Mouse (Mus musculus) macrophage (primary cell): ENCODE results near the gene Filip1l. TPM values are rescaled to one million over a fixed set of nuclear protein-coding genes. Genes with fewer than 3 reads are reported as not detected.

Source experiments
- H3K27ac ChIP-seq: fragments of 350-480 bp; formaldehyde crosslinking; 2 replicates; pipeline ENCODE4 v1.9.0; 2021
- H3K36me3 ChIP-seq: fragments of 350-480 bp; formaldehyde crosslinking; 2 replicates; pipeline ENCODE4 v1.9.0; 2021; ENCODE audit errors: inconsistent target
- H3K4me3 ChIP-seq: fragments of 350-480 bp; formaldehyde crosslinking; 2 replicates; pipeline ENCODE4 v1.9.0; 2021; ENCODE audit errors: inconsistent target
- H3K79me2 ChIP-seq: fragments of 350-480 bp; formaldehyde crosslinking; 2 replicates; pipeline ENCODE4 v1.9.0; 2021; ENCODE audit errors: inconsistent target
- WGBS: methylation state at CpG from one replicate; pipeline ENCODE4 v1.1.7; 2026; ENCODE audit warnings: inconsistent platforms; ENCODE audit not compliant: missing documents; 5-methylcytosine and 5-hydroxymethylcytosine counted together
- polyA plus RNA-seq: library from polyadenylated mRNA; stranded (reverse); fragments of 250-400 nt; gene quantifications from 3 replicates; pipeline ENCODE4 v1.2.4, GENCODE M21; 2018; ENCODE audit warnings: inconsistent platforms

Filip1l gene
- polyA plus RNA-seq, 1 experiment from 2014 or later: 28.1 TPM

DNA sequence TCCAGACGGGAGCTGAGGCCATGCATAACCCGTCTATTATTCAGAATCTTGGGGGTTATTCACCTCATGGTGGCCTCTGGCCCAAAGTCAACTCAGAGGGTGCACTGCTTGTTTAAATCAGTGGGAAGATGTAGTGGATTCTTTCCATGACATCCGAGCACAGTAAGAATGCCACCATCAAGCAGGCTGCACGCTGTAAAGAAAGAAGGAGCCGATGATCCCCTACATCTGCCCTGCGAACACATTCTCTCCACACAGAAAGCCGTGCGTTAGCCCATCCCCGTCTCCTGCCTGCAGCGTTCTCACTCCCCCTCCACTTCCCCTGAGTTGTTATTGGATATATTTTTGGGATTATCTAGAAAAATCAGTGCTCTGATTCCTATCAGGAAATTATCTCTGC is 73.8 kb downstream of the Filip1l start:
- Histone ChIP-seq H3K36me3 (no peaks in the 10 kb centered on the region), H3K79me2 (no peaks in the 10 kb centered on the region), H3K27ac (no peak overlapping the region), H3K4me3 (no peak overlapping the region)
- WGBS: 95% methylated on average over 8 of the region's 10 CpGs

DNA sequence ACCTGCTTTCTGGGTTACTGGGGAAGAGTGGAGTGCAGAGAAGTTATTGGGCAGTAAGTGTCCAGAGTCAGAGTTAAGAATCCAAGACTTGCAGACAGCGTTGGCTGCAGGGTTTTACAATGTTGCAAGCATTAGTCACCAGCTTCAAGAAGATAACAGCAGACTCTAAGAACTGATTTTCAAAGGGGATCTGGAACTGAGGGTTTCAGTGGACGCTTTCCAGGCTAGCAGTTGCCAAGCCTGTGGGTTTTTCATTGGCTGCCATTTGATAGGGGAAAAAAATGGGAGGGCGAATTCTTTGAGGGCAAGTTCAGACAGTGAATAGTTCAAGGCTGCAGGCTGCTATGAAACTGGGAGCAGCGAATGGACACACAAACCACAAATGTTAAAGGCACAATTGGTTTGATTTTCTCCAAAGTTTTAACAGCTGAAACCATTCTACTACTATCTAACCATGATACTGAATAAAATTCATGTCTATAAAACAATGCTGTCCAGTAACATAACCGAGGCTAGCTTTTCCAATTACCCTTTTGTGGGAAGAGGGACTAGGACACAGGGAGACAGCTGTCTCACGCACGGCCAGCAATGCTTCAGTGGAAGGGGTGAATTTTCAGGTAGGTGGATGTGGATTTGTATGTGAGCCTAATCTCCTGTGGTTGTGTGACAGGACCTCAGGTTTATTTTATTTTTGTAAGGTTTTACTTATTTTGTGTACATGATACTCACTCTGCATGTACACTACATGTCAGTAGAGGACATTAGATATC is 74.8 kb downstream of the Filip1l start:
- 71% methylated on average over 7 of the region's 7 CpGs for WGBS

DNA sequence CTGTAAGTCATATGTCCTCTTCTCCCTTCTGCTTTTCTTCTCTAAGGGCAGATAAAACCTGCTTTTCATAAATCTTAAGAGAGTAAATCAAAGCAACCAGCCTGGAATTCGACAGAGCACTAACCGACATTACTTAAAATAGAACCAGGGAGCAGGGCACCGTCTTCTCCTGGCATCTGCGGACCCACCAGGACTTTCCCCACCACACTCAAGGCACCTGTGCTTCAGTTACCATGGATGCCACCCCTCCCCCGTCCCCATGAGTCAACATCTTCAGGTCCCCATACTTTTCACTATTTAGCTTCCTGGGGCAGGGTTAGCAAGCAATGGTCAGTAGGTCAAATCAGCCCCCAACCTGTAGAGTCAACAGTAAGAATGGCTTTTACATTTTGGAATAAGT is 76.1 kb downstream of the Filip1l start:
- H3K36me3 ChIP-seq: no peaks in the 10 kb centered on the region
- 91% methylated on average over 5 of the region's 5 CpGs for WGBS
- no peak overlapping the region for H3K4me3 ChIP-seq
- no peak overlapping the region for H3K27ac ChIP-seq
- no peaks in the 10 kb centered on the region for H3K79me2 ChIP-seq

More for the DNA sequence above, 74.8 kb downstream of the Filip1l start:
- Histone ChIP-seq H3K79me2 (no peaks in the 10 kb centered on the region), H3K36me3 (no peaks in the 10 kb centered on the region), H3K27ac (no peak overlapping the region), H3K4me3 (no peak overlapping the region)

DNA sequence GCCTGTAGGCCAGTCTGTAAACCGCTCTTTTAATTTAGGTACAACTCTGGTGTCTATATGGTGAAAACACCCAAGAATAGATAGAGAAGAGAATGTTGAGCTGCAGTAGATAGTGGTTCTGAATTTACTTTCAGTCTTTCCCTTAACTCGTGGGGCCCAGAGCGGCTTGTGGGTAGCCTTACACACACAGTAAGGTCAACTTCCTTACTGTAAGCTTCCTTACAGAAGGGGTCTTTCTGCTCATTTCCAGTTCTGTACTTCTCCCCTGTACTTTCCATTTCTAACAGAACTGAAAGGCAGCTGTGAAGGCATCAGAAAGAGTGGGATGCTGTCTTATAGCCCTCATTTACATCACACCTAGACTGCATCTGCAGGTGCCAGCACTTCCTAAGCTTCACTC is 78.4 kb downstream of the Filip1l start:
- Histone ChIP-seq H3K79me2 (no peaks in the 10 kb centered on the region), H3K36me3 (no peaks in the 10 kb centered on the region), H3K27ac (no peak overlapping the region), H3K4me3 (no peak overlapping the region)
- WGBS: 58% methylated on average over 3 of the region's 3 CpGs

DNA sequence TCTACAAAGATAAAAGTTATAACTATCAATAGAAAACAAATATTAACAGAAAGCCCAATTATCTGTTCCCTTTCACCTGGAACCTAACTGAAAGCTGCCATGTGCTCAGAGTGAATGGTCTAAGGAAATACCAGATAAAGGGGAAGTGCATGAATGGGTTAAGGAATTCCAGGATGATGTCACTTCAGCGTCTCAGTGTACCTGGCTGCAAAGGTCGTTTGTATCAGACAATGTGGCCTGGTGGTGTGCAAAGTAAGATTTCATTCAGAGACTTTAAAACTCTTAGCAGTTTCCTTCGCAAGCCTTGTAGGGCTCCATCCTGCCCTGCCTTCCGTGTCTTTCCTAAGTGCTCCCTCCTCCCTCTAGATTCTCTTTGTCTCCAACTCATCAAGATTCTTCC is 80.3 kb downstream of the Filip1l start:
- H3K79me2 ChIP-seq: no peaks in the 10 kb centered on the region
- WGBS: 85% methylated on average over 4 of the region's 4 CpGs
- no peak overlapping the region for H3K27ac ChIP-seq
- no peak overlapping the region for H3K4me3 ChIP-seq
- H3K36me3 ChIP-seq: no peaks in the 10 kb centered on the region

DNA sequence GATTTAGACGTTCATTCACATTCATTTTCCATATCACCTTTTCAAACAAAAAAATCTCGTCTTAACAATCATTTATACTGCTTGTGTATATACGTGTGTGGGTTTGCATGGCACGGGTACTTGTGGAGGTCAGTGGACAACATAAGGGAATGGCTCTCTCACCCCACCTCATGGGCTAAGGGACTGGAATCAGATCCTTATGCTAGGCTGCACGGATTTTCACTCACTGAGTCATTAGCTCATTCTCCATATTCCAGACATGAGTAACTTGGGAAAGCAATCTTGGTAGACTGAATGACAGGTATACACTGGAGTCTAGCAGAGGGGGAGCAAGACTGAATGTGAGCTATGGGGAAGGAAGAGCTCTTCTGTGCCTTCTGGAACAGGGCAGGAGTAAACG is 80.8 kb downstream of the Filip1l start:
- Histone ChIP-seq H3K27ac (no peak overlapping the region), H3K4me3 (no peak overlapping the region), H3K36me3 (no peaks in the 10 kb centered on the region), H3K79me2 (no peaks in the 10 kb centered on the region)
- 96% methylated on average over 6 of the region's 6 CpGs for WGBS

DNA sequence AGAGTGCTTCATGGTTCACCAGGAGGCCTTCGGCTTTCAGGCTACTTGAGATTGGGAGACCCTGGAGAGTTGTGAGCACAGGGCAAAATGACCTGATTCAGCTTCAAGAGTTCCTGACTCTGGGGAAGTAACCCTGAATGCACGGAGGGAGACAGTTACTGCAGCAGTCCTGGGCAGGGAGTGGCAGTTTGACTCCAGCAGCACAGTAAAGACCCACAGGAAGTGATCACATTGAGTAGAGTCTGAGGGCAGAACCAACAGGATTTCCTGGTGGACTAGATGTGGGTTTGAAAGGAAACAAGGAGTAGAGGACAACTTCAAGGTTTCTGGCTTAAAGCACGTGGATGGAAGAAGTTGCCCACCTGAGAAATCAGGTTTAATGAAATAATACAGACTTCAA is 81.7 kb downstream of the Filip1l start:
- no peak overlapping the region for H3K4me3 ChIP-seq
- H3K27ac ChIP-seq: peak overlapping the region; percentile 16
- WGBS: 14% methylated on average over 3 of the region's 3 CpGs
- no peaks in the 10 kb centered on the region for H3K79me2 ChIP-seq
- no peaks in the 10 kb centered on the region for H3K36me3 ChIP-seq

DNA sequence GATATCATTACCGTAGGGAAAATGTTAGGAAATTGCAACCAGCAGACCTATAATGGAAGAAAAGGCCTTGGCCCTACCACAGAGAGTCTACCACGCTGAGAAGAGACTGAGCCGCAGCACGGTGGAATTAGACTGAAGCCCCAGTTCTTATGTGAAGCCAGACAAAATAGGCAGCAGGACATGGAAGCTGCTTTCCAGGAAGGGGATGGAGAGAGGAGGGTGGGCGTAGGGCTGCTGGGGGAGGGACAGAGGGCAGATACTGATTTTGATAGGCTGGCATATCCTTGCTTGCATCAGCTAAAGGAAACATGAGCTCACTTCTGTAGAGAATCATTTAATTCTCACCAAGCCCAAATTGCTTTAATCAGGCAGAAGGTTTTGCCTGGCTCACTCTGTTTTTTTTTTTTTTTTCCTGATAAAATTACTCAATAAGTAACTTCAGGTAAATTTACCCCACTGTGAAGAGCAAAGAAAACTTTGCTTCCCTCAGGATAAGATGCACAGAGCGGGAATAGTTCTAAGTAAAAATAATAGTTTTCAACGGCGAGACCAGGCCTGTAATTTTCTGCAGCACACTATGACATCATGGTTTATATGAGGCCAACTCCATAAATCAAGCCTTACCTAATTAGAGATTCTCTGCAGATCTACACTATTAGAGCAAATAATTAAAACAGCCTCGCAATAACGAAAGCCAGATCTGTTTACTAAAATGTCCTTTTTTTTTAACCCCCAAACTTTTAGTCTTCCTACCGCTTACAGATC is 84.8 kb downstream of the Filip1l start:
- Histone ChIP-seq H3K79me2 (no peaks in the 10 kb centered on the region), H3K36me3 (no peaks in the 10 kb centered on the region), H3K4me3 (no peak overlapping the region), H3K27ac (no peak overlapping the region)
- WGBS: 97% methylated on average over 11 of the region's 11 CpGs

DNA sequence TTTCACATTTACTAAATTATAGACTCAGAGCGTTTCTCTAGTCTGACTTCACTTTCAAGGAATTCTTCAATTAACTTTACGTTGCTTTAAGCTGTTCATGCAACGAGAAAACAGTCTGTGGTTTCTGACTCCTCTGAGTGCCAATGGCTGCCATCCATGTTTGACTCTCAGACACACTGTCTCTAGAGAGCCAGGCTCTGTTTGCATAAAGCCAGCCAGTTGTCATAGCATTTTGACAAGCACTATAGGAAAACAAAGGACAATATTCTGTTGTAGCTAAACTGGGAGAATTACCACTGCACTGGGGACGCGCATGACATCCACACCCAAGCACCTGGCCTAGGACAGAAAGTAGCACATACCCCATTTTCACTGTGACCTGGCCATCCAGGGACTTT is 85.4 kb downstream of the Filip1l start:
- 86% methylated on average over 5 of the region's 5 CpGs for WGBS
- H3K27ac ChIP-seq: no peak overlapping the region
- no peaks in the 10 kb centered on the region for H3K79me2 ChIP-seq
- no peaks in the 10 kb centered on the region for H3K36me3 ChIP-seq
- H3K4me3 ChIP-seq: no peak overlapping the region

DNA sequence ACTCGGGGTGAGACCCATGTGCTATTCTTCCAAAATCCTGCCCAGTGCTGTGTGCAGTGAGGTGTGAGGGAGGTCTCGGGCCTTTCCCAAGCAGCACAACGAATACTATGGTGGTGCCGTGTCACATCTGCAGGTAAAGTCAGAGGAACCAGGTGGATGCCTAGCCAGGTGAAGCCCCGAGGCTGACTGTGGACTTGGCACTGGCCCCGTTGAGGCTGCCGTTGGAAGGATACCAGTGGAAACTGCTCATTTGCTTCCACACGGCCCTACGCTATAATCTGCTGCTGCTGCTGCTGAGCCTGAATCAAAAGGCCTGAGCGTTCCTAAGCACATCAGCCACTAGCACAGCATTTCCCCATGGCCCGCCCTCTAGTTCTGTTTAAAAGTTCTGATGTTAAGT is 86.3 kb downstream of the Filip1l start:
- Histone ChIP-seq H3K79me2 (no peaks in the 10 kb centered on the region), H3K4me3 (no peak overlapping the region), H3K27ac (no peak overlapping the region), H3K36me3 (no peaks in the 10 kb centered on the region)
- WGBS: 97% methylated on average over 11 of the region's 11 CpGs

DNA sequence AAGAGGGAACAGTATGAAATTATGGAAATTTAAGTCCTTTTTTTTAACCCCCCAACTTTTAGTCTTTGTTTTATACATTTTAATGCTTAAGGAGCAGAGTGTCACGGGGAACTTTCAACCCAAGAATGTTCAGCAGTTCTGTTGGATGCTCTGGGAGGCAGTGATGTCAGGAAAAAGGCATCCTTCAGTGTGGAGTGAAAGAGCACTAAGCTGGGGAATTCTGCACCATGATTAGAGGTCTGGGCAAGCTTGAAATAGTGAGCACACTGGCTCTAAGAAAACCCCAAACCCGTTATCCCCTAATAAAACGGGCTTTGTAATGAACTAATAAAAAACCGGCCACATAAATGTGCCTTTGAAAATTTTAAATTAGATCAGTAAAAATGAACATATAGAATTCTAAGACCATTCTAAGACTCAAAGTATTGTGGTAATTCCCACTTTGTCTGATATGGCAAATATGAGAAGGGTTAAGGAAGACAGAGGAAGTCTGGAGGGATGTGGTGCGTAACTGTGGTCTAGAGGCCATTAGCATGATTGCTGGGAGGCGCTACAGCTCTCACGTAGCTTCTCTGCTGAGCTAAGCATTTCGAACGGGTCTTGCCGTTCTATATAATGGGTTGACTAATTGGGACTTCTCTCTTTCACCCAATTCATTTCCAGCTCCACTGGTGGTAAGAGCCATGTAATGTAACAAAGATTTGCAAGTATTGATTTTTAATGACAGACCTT is 88.0 kb downstream of the Filip1l start:
- no peaks in the 10 kb centered on the region for H3K79me2 ChIP-seq
- H3K4me3 ChIP-seq: no peak overlapping the region
- WGBS: 50% methylated on average over 10 of the region's 10 CpGs
- no peak overlapping the region for H3K27ac ChIP-seq
- H3K36me3 ChIP-seq: no peaks in the 10 kb centered on the region

DNA sequence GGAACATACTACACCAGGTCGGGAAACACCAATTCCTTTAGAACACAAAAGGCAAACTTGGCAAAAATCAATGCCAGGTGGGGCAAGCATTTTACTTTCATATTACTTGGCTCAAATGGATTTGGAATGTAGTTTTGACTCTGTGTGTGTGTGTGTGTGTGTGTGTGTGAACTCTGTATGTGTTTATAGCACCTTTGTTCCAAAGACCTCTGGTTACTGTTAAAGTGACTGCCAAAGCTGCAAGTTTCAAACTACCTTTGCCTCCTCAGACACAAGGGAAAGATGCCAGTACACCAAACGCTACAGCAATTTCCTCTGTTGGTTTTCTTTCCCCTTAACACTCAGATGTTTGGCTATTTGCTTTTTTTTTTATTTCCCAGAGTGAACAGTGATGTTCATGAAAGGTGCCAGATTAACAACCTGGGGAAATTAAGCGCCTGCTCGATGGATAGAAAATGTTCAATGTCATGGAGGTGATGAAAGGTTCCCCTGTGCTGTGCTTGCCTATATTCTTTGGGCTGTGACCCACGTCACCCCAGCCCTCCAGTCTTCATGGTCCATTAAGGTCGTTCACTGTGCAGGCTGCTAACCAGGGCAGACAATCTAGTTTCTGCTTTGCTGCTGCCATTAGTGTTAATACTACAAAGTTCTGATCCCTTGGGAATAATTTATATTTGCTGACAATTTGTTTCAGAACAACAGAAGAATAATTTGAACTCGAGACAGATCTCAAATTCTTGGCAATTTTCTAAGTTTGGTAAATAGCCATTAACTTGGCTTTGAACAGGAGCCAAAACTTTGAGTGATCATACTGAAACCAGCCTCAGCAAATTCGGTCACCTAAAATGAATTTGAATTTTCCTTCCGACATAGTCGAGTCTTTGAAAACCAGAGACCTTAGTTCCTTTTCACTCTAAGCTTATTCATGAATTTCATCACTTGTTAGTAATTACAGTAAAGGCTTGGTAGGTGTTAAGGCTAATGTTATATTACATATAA is 92.5 kb downstream of the Filip1l start:
- 82% methylated on average over 10 of the region's 10 CpGs for WGBS
- no peaks in the 10 kb centered on the region for H3K36me3 ChIP-seq
- H3K79me2 ChIP-seq: no peaks in the 10 kb centered on the region
- H3K4me3 ChIP-seq: no peak overlapping the region
- no peak overlapping the region for H3K27ac ChIP-seq

DNA sequence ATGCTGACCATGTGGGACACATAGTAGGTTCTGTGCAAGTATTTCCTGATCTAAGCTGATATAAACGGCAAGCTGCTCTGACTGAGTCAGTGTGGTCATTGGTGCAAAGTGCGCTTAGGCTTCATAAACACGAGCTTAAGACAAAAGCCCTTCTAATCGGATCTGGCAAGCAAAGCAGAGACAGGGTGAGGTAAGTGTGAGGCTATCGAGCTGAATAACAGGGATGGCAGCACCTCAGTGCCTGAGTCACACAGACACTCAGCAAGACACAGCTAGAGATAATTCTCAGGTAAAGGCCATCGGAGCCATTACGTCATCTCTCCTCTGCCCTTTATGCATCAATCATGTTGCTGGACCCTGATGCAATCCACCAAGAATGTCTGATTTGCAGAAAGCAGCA is 100.1 kb downstream of the Filip1l start:
- H3K79me2 ChIP-seq: no peaks in the 10 kb centered on the region

More for the DNA sequence above, 100.1 kb downstream of the Filip1l start:
- Histone ChIP-seq H3K36me3 (no peaks in the 10 kb centered on the region), H3K27ac (no peak overlapping the region), H3K4me3 (no peak overlapping the region)
- WGBS: 89% methylated on average over 7 of the region's 7 CpGs
